Mouse (Mus musculus): ENCODE measurements at regions not wholly inside any gene's neighbourhood (a gene's known extent, or its start where the extent isn't known, plus 50 kb on each side); places are given as distances from the start of the nearest gene placed in this dataset.

DNA sequence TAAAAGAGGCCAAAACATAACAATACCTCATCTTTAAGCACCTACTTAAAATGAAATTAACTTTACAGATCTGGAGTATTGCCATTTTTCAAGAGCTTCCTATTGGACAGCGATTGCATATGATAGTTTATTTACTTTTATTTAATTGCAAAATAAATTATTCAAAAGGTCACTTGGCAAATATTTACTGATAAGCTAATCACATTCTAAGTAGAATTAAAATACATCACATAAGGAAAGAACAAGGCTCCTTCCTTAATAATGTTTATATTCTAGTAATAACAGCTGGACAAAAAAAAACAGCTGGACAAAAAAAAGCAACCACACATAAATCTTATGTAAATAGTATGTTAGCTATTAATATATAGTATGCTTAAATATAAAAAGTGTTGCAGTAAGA, 668.1 kb downstream of the 1700064H15Rik start:
- TF ChIP-seq CTCF (IDR thresholded peaks at IDR 0.05; ENCODE audit: control insufficient read depth, insufficient read depth, insufficient replicate concordance, low read depth, low read length) (no peak), POLR2A (IDR thresholded peaks at IDR 0.05; ENCODE audit: control insufficient read depth, low read depth, low read length) (no peak)

Data from testis, adult 2 months (tissue).